Mouse (Mus musculus) layer of hippocampus, adult 9-11 months (tissue): Measurements from ENCODE around the gene Cdc42bpg.

Experiments
- DNase-seq: peaks from one replicate; pipeline ENCODE4 v3.0.0; 2022

The Cdc42bpg gene

GRCm38 (mm10) chr19:6352107-6352505 is 45.9 kb downstream of the Cdc42bpg start:
- DNase-seq = no peak

DNA sequence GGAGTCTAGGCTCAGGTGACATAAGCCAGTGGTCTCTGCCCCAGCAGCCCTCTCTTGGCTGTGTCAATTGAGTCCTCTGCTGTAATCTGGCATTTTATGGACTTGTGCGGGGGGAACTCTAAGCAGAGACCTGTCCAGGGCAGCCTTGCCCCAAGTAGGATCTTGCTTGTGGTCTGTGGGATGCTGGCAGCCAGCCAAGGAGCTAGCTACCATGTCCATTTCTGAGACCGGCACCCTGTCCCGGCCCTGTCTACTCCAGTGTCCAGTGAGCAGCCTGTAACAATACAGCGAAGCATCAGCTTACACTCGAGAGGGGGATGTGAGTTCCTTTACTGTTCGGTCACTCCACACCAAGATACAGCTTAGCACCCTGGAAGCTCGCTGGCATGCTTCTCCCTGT is 47.8 kb downstream of the Cdc42bpg start:
- DNase-seq = no peak

DNA sequence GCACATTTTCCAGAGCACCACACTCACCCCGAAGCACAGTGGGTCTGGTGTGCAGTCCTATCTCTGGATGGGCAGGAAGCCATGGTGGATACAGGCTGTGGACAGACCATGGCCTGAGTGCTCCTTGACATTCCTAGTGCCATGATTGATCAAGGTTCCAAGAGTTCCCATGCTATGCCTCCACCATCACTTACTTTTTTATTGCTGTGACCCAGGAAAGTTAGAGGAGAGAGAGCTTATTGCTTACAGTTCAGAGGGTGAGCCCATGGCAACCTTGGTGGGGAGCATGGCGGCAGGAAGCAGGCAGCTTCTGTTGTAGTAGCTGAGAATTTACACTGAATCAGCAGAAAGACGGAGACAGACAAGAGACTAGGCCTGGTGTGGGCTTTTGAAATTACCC is 55.0 kb downstream of the Cdc42bpg start:
- no peak for DNase-seq

- no peak for DNase-seq
Observed at GRCm38 (mm10) chr19:6363091-6363410, 56.8 kb downstream of the Cdc42bpg start.

- DNase-seq = peak; percentile 100
Observed at GRCm38 (mm10) chr19:6363411-6364240, 57.4 kb downstream of the Cdc42bpg start, which contains the start of gene Sf1. TSS of gene Sf1 (plus strand) at chr19:6363690.

GRCm38 (mm10) chr19:6364317-6364725 is 58.1 kb downstream of the Cdc42bpg start:
- DNase-seq = peak; percentile 92

GRCm38 (mm10) chr19:6364842-6365241 is 58.6 kb downstream of the Cdc42bpg start:
- DNase-seq = no peak

DNA sequence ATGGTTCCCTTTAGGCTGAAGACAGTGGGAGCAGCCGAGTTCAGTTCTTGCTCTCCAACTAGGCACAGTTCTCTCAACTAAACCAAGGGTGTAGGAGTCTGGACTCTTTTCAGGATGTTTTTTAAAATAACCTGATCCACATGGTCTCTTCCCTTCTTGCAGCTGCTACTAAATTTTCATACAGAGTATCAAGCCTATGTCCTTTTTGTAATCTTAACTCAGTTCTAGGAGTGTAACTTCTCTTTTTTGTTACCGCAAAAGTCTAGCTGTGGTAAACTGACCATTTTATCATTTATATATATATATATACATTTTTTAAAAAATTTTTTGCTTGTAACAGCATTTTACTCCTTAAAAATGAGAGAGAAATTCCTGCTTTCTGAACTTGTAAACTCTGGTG is 63.9 kb downstream of the Cdc42bpg start:
- no peak for DNase-seq

- DNase-seq = no peak
Observed at GRCm38 (mm10) chr19:6372433-6372832, 66.2 kb downstream of the Cdc42bpg start.

DNA sequence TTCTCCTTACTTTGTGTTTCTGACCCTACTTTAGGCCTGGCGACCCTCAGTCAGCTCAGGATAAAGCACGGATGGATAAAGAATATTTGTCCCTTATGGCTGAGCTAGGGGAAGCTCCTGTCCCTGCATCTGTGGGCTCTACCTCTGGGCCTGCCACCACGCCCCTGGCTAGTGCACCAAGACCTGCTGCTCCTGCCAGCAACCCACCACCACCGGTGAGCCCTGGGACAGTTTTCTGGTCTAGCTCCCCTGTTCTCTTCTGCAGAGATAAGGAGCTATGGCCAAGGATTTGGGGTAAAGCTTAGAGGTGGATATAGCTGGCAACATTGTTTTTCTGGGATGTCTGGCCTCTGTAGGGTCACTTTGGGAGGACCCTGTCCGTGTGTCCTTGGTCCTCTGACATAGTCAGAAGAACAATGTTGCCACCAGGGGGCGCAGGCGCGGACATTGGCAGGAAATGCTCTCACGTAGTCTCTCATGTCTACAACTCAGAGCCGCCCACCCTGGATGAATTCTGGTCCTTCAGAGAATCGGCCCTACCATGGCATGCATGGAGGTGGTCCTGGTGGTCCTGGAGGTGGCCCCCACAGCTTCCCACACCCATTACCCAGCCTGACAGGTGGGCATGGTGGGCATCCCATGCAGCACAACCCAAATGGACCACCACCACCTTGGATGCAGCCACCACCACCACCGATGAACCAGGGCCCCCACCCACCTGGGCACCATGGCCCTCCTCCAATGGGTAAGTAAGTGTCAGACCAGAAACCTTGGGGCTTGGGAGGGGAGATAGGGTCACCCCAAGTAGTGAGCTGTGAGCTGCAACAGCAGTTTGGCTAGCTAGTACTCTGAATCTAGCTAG is 67.5 kb downstream of the Cdc42bpg start:
- DNase-seq = peak; percentile 49

DNA sequence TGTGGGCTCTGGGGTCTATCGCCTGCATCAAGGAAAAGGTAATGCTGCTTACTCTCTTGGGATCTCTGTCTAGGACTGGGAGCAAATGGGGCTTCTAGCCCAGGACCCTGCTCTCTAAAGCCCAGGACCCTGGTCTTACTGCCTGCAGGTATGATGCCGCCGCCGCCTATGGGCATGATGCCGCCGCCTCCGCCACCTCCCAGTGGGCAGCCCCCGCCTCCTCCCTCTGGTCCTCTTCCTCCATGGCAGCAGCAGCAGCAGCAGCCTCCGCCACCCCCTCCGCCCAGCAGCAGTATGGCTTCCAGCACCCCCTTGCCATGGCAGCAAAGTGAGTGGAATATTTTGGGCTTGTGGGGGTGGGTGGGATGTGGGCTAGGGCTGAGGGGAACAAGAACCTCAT is 68.3 kb downstream of the Cdc42bpg start:
- DNase-seq = no peak
